Mouse (Mus musculus): Measurements from ENCODE around the gene Slc25a44. TPM values are rescaled to one million over a fixed set of nuclear protein-coding genes. Genes with fewer than 3 reads are reported as not detected.

Slc25a44 gene
- polyA plus RNA-seq, 1 experiment: 18.5 TPM

DNA sequence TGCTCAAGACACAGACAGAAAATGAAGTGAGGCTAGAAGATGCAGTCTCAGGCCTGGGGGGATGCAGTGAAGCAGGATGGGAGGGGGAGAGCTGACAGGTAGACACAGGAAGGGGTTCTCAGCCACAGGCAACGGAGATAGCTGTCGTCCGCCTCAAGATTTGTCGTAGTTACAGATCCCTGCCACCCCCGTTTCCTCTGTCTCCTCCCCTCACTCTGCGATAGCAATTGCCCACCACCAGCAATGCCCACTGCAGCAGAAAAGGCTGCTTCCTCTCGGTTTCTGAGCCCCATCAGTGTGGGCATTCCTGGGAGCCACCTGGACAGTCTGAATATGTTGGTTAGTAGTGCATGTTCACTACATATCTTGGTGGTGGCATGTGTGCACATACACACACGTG lies 28.4 kb upstream of the Slc25a44 start:
- no peaks in the 10 kb centered on the region for H3K27me3 ChIP-seq (ENCODE audit: control insufficient read depth, insufficient read depth, insufficient read length)
- H3ac ChIP-seq (ENCODE audit: control insufficient read depth, insufficient read length, low read depth): no peak overlapping the region
- TF ChIP-seq CEBPB (IDR thresholded peaks at IDR 0.05; ENCODE audit: low read depth): no peak
- no peak for TF ChIP-seq FOSL1 (IDR thresholded peaks at IDR 0.05; ENCODE audit: insufficient read depth, low read length, poor library complexity, severe bottlenecking)
- TF ChIP-seq MYOG (IDR thresholded peaks at IDR 0.05; ENCODE audit: control insufficient read depth, extremely low read depth, insufficient read length): no peak
- TF ChIP-seq CTCF (IDR thresholded peaks at IDR 0.05; ENCODE audit: control insufficient read depth, insufficient read depth, insufficient read length): no peak
- no peak for TF ChIP-seq MAX (IDR thresholded peaks at IDR 0.05)
- no peak for TF ChIP-seq USF1 (IDR thresholded peaks at IDR 0.05; ENCODE audit: low read depth)
- no peak for TF ChIP-seq MYOD1 (IDR thresholded peaks at IDR 0.05; ENCODE audit: control insufficient read depth, insufficient read length, low read depth)
- H3K4me3 ChIP-seq (ENCODE audit: insufficient read depth, poor library complexity, severe bottlenecking): no peak overlapping the region
- H3K36me3 ChIP-seq (ENCODE audit: control insufficient read depth, insufficient read depth): no peaks in the 10 kb centered on the region
- H3K79me3 ChIP-seq (ENCODE audit: low read depth): no peaks in the 10 kb centered on the region
- H3K79me2 ChIP-seq (ENCODE audit: control insufficient read depth, insufficient read depth): no peaks in the 10 kb centered on the region

GRCm38 (mm10) chr3:88452716-88453115 lies 27.8 kb upstream of the Slc25a44 start:
- no peaks in the 10 kb centered on the region for H3K79me3 ChIP-seq (ENCODE audit: low read depth)
- no peak overlapping the region for H3K4me3 ChIP-seq (ENCODE audit: insufficient read depth, poor library complexity, severe bottlenecking)
- H3K27me3 ChIP-seq (ENCODE audit: control insufficient read depth, insufficient read depth, insufficient read length): no peaks in the 10 kb centered on the region
- no peak overlapping the region for H3ac ChIP-seq (ENCODE audit: control insufficient read depth, insufficient read length, low read depth)
- no peaks in the 10 kb centered on the region for H3K79me2 ChIP-seq (ENCODE audit: control insufficient read depth, insufficient read depth)
- H3K36me3 ChIP-seq (ENCODE audit: control insufficient read depth, insufficient read depth): no peaks in the 10 kb centered on the region
- TF ChIP-seq CEBPB (IDR thresholded peaks at IDR 0.05; ENCODE audit: low read depth): no peak
- TF ChIP-seq MYOD1 (IDR thresholded peaks at IDR 0.05; ENCODE audit: control insufficient read depth, insufficient read length, low read depth): peak; percentile 89

- no peaks in the 10 kb centered on the region for H3K79me2 ChIP-seq (ENCODE audit: control insufficient read depth, insufficient read depth)
- no peaks in the 10 kb centered on the region for H3K79me3 ChIP-seq (ENCODE audit: low read depth)
- no peaks in the 10 kb centered on the region for H3K36me3 ChIP-seq (ENCODE audit: control insufficient read depth, insufficient read depth)
- H3K4me3 ChIP-seq (ENCODE audit: insufficient read depth, poor library complexity, severe bottlenecking): no peak overlapping the region
- no peaks in the 10 kb centered on the region for H3K27me3 ChIP-seq (ENCODE audit: control insufficient read depth, insufficient read depth, insufficient read length)
- H3ac ChIP-seq (ENCODE audit: control insufficient read depth, insufficient read length, low read depth): no peak overlapping the region
- peak; percentile 30 for TF ChIP-seq MAX (IDR thresholded peaks at IDR 0.05)
- no peak for TF ChIP-seq FOSL1 (IDR thresholded peaks at IDR 0.05; ENCODE audit: insufficient read depth, low read length, poor library complexity, severe bottlenecking)
Observed at GRCm38 (mm10) chr3:88452246-88452645, 27.3 kb upstream of the Slc25a44 start.

- no peak for TF ChIP-seq USF1 (IDR thresholded peaks at IDR 0.05; ENCODE audit: low read depth)
- no peak for TF ChIP-seq CTCF (IDR thresholded peaks at IDR 0.05; ENCODE audit: control insufficient read depth, insufficient read depth, insufficient read length)
- Histone ChIP-seq H3ac (ENCODE audit: control insufficient read depth, insufficient read length, low read depth) (no peak overlapping the region), H3K79me2 (ENCODE audit: control insufficient read depth, insufficient read depth) (no peaks in the 10 kb centered on the region), H3K27me3 (ENCODE audit: control insufficient read depth, insufficient read depth, insufficient read length) (no peaks in the 10 kb centered on the region), H3K36me3 (ENCODE audit: control insufficient read depth, insufficient read depth) (no peaks in the 10 kb centered on the region), H3K4me3 (ENCODE audit: insufficient read depth, poor library complexity, severe bottlenecking) (no peak overlapping the region), H3K79me3 (ENCODE audit: low read depth) (no peaks in the 10 kb centered on the region)
Observed at GRCm38 (mm10) chr3:88450379-88451131, 25.6 kb upstream of the Slc25a44 start.

DNA sequence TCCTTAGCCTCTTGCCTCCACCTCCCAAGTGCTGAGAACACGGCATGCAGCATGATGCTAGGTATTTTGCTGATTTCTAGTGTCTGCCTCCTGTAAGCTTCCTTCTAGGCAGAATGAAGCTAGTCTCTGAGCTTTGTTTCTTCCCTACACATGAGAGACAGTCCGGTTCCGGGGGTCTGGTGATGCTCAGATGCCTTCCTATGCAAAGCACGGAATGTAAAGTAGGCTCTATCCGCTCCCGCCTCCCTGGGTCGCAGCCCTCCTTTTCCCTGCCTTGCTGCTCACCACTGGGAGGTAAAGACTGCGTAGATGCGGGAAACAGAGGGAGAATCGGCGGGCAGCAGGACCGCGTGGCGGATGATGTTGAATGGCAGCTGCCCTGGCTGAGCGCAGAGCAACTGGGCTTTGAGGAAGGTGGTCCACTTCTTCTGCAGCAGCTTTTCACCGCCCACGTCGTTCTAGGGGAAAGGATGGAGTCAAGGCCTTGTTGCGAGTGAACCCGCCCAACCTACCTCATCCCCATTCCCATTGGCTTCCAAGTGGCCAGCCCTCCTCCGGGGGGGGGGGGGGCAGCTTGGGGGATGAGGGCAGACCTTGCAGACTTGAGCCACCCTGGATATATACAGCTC lies 24.6 kb upstream of the Slc25a44 start:
- H3K36me3 ChIP-seq (ENCODE audit: control insufficient read depth, insufficient read depth): no peaks in the 10 kb centered on the region
- no peaks in the 10 kb centered on the region for H3K27me3 ChIP-seq (ENCODE audit: control insufficient read depth, insufficient read depth, insufficient read length)
- TF ChIP-seq MYOD1 (IDR thresholded peaks at IDR 0.05; ENCODE audit: control insufficient read depth, insufficient read length, low read depth) (no peak), MYOG (IDR thresholded peaks at IDR 0.05; ENCODE audit: control insufficient read depth, extremely low read depth, insufficient read length) (no peak), FOSL1 (IDR thresholded peaks at IDR 0.05; ENCODE audit: insufficient read depth, low read length, poor library complexity, severe bottlenecking) (no peak), MAX (IDR thresholded peaks at IDR 0.05) (no peak), CTCF (IDR thresholded peaks at IDR 0.05; ENCODE audit: control insufficient read depth, insufficient read depth, insufficient read length) (no peak), CEBPB (IDR thresholded peaks at IDR 0.05; ENCODE audit: low read depth) (no peak), USF1 (IDR thresholded peaks at IDR 0.05; ENCODE audit: low read depth) (no peak)
- no peaks in the 10 kb centered on the region for H3K79me3 ChIP-seq (ENCODE audit: low read depth)
- no peak overlapping the region for H3ac ChIP-seq (ENCODE audit: control insufficient read depth, insufficient read length, low read depth)
- no peak overlapping the region for H3K4me3 ChIP-seq (ENCODE audit: insufficient read depth, poor library complexity, severe bottlenecking)
- no peaks in the 10 kb centered on the region for H3K79me2 ChIP-seq (ENCODE audit: control insufficient read depth, insufficient read depth)

- no peak overlapping the region for H3ac ChIP-seq (ENCODE audit: control insufficient read depth, insufficient read length, low read depth)
- H3K27me3 ChIP-seq (ENCODE audit: control insufficient read depth, insufficient read depth, insufficient read length): no peaks in the 10 kb centered on the region
- TF ChIP-seq MYOG (IDR thresholded peaks at IDR 0.05; ENCODE audit: control insufficient read depth, extremely low read depth, insufficient read length) (no peak), FOSL1 (IDR thresholded peaks at IDR 0.05; ENCODE audit: insufficient read depth, low read length, poor library complexity, severe bottlenecking) (no peak), USF1 (IDR thresholded peaks at IDR 0.05; ENCODE audit: low read depth) (no peak), MAX (IDR thresholded peaks at IDR 0.05) (no peak), MYOD1 (IDR thresholded peaks at IDR 0.05; ENCODE audit: control insufficient read depth, insufficient read length, low read depth) (no peak), CTCF (IDR thresholded peaks at IDR 0.05; ENCODE audit: control insufficient read depth, insufficient read depth, insufficient read length) (no peak), CEBPB (IDR thresholded peaks at IDR 0.05; ENCODE audit: low read depth) (no peak)
- H3K36me3 ChIP-seq (ENCODE audit: control insufficient read depth, insufficient read depth): no peaks in the 10 kb centered on the region
- no peak overlapping the region for H3K4me3 ChIP-seq (ENCODE audit: insufficient read depth, poor library complexity, severe bottlenecking)
- H3K79me3 ChIP-seq (ENCODE audit: low read depth): no peaks in the 10 kb centered on the region
- H3K79me2 ChIP-seq (ENCODE audit: control insufficient read depth, insufficient read depth): no peaks in the 10 kb centered on the region
Observed at GRCm38 (mm10) chr3:88448443-88448842, 23.5 kb upstream of the Slc25a44 start.

Data from C2C12 (cell line).